In genomic region chr6:83867598-83868585, GRCm38 (mm10) we compare ENCODE assay signal across 8 mouse cellular contexts. TPM values are rescaled to one million over a fixed set of nuclear protein-coding genes. Genes with fewer than 3 reads are reported as not detected.
A peak's percentile ranks its signal among the peaks of the same experiment; 100 is the strongest.
DNase-seq lines count a peak whose midpoint lies in the region; ATAC-seq lines count a peak whose summit lies in the region.

No protein-coding gene starts in this region.

- peak overlapping the region; percentile 51 for H3K4me3 ChIP-seq in hindbrain, embryonic 11.5 days (ENCODE audit: low read depth, low read length)

- H3K9ac ChIP-seq in hindbrain, embryonic 11.5 days (ENCODE audit: low read depth, low read length), result peak overlapping the region; percentile 43; the same call in 1 of the 2 replicates

- peak; percentile 90 for DNase-seq in Muller cell, postnatal 12 days (ENCODE audit: inconsistent ontology term)
- peak; percentile 57 for DNase-seq in cerebellum, adult 9-10 months
- peak; percentile 22 to 36 for DNase-seq in frontal cortex, postnatal 10 days (ENCODE audit: low spot score in 2 of 2)
- DNase-seq in hindbrain, embryonic 11.5 days (ENCODE audit: low spot score), result peak; percentile 53
- DNase-seq in left cerebral cortex, adult 11 months (ENCODE audit: low spot score), result peak; percentile 65
- DNase-seq in lung, postnatal 36 days, result peak; percentile 68
- peak; percentile 67 for DNase-seq in right cerebral cortex, adult 18-20 months
- DNase-seq in urinary bladder, adult 2 months (ENCODE audit: low spot score), result peak; percentile 22

- no peaks in the 10 kb centered on the region for H3K36me3 ChIP-seq in hindbrain, embryonic 11.5 days (ENCODE audit: control insufficient read depth, insufficient read depth, low read length)

- no peaks in the 10 kb centered on the region for H3K27me3 ChIP-seq in hindbrain, embryonic 11.5 days (ENCODE audit: control insufficient read depth, insufficient read depth, low read length)

- ATAC-seq in hindbrain, embryonic 11.5 days (ENCODE audit: low FRiP score), result peak; percentile 41; the same call in 1 of the 2 replicates

- H3K4me1 ChIP-seq in hindbrain, embryonic 11.5 days (replicated peaks; ENCODE audit: control insufficient read depth, insufficient read depth, low read length), result no peaks in the 10 kb centered on the region; the same call in 1 of the 2 replicates

- peak overlapping the region; percentile 72 for H3K4me2 ChIP-seq in hindbrain, embryonic 11.5 days (replicated peaks; ENCODE audit: low read depth, low read length)

- H3K27ac ChIP-seq in hindbrain, embryonic 11.5 days (ENCODE audit: low read depth, low read length), result no peak overlapping the region

- 4% methylated on average over 19 of the region's 19 CpGs for WGBS in hindbrain, embryonic 11.5 days

- no peaks in the 10 kb centered on the region for H3K9me3 ChIP-seq in hindbrain, embryonic 11.5 days (ENCODE audit: control insufficient read depth, low read length)

RNA-seq across cellular contexts. Expression of gene Zfp638, which starts 1.0 kb away (rescaled TPM):
- polyA plus RNA-seq in hindbrain, embryonic 11.5 days (2014; fragmentation: Nextera tagmentation; extraction: Ambion mirVana), result 111 and 119 TPM in 2 replicates
- polyA plus RNA-seq in urinary bladder, adult 2 months (2012; rRNA removed), result 37.0 and 38.6 TPM in 2 replicates

RNA-seq across cellular contexts. Expression of gene Paip2b, which starts 36.4 kb away (rescaled TPM):
- polyA plus RNA-seq in hindbrain, embryonic 11.5 days (2014; fragmentation: Nextera tagmentation; extraction: Ambion mirVana), result 22.2 and 22.3 TPM in 2 replicates
- 22.8 and 23.1 TPM in 2 replicates for polyA plus RNA-seq in urinary bladder, adult 2 months (2012; rRNA removed)

Comparison
In these comparisons a context has a peak if more than half of its experiments do, and no peak if none do; other contexts are left out.
1. DNase-seq: peak in every context shown above with its lines; median percentile 90 in Muller cell, postnatal 12 days; 68 in lung, postnatal 36 days; 67 in right cerebral cortex, adult 18-20 months; 65 in left cerebral cortex, adult 11 months; 57 in cerebellum, adult 9-10 months; 53 in hindbrain, embryonic 11.5 days; 29 in frontal cortex, postnatal 10 days; 22 in urinary bladder, adult 2 months.